Mouse (Mus musculus) thymus, adult 2 months (tissue): ENCODE data around the gene Trim41.

Source experiments
- CTCF ChIP-seq: fragments of 200-500 bp; IDR thresholded peaks from 2 replicates; pipeline ENCODE4 v1.5.1; 2012; ENCODE audit warnings: mild to moderate bottlenecking, control low read depth, low read length, moderate library complexity, borderline replicate concordance; ENCODE audit not compliant: control insufficient read depth, poor library complexity, insufficient read depth; ENCODE audit errors: extremely low read depth
- POLR2A ChIP-seq: fragments of 200-500 bp; IDR thresholded peaks from 2 replicates; pipeline ENCODE4 v1.6.1; 2012; ENCODE audit warnings: mild to moderate bottlenecking, low read length, control low read depth, moderate library complexity; ENCODE audit not compliant: control insufficient read depth, poor library complexity, insufficient read depth; ENCODE audit errors: extremely low read depth

GRCm38 (mm10) chr11:48803988-48804387, 13.2 kb downstream of the Trim41 start:
- TF ChIP-seq POLR2A (no peak), CTCF (no peak)
